Mouse (Mus musculus): ENCODE measurements around the gene Prps1l3. TPM values are rescaled to one million over a fixed set of nuclear protein-coding genes. Genes with fewer than 3 reads are reported as not detected.

The Prps1l3 gene
- polyA plus RNA-seq (2015; fragmentation: Nextera tagmentation; extraction: Ambion mirVana), result 41.8 and 44.1 TPM in 2 replicates

- H3K9me3 ChIP-seq, result no peaks in the 10 kb centered on the region
- H3K4me2 ChIP-seq (replicated peaks), result peak within 1 kb of the TSS; percentile 60
- no peaks in the 10 kb centered on the region for H3K36me3 ChIP-seq
- peak within 1 kb of the TSS; percentile 77 for H3K9ac ChIP-seq (replicated peaks)
- peak within 1 kb of the TSS; percentile 82 for H3K27ac ChIP-seq (replicated peaks)
- ATAC-seq (replicated peaks), result peak; percentile 98
- WGBS, result under 1% methylated on average over 58 of the region's 58 CpGs
- peak within 1 kb of the TSS; percentile 88 for H3K4me3 ChIP-seq
- peaks cover 9% of the 10 kb centered on the region for H3K4me1 ChIP-seq
- H3K27me3 ChIP-seq, result no peaks in the 10 kb centered on the region
Observed at GRCm38 (mm10) chr12:57230192-57230706, at the start of gene Prps1l3, which contains the start of gene Mipol1. Gene Prps1l3 (plus strand): TSS chr12:57230412. Gene Mipol1 (plus strand): TSS chr12:57230427.

DNA sequence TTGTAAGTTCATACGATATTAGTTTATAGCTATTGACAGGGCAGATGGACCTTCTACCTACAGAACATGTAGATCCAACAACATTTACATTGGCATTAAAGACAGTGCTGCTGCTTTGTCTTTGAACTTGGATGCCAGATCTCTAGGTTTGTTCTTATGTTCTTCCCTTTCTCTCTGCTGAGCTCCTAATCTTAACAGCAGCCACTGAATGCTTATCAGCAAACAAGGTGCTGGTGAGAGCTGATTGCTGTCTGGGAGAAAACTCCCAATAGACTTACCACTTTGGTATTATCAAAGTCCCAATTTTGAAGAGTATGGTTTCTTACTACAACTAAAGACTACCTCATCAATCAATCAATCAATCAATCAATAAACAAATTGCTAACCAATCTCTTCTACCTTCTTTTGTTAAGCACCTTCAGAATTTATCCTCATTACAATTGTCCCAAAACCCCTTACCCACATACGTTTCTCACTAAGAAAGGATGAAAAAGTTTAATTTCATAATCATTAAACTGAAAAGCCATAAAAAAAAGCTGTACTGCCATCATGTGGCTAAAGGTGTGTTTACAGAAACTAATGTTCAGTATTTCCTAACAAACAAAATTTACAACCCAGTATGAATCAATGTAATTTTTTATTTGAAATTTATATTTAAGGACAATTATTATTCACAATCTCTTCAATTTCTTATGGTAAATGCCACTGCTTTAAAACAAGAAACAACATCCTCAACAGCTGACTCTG, 45.6 kb upstream of the Prps1l3 start:
- Histone ChIP-seq H3K36me3 (no peaks in the 10 kb centered on the region), H3K4me1 (peaks cover 4% of the 10 kb centered on the region; the same call in 1 of the 2 replicates), H3K9ac (replicated peaks) (no peak overlapping the region), H3K27ac (replicated peaks) (no peak overlapping the region), H3K9me3 (no peaks in the 10 kb centered on the region), H3K4me3 (no peak overlapping the region), H3K4me2 (replicated peaks) (no peak overlapping the region), H3K27me3 (no peaks in the 10 kb centered on the region)
- WGBS, result 59% methylated on average over 2 of the region's 2 CpGs
- ATAC-seq (replicated peaks), result no peak

GRCm38 (mm10) chr12:57185475-57185874, 44.7 kb upstream of the Prps1l3 start:
- WGBS, result 0% methylated on average over 1 of the region's 1 CpGs
- no peaks in the 10 kb centered on the region for H3K4me1 ChIP-seq
- no peak overlapping the region for H3K4me2 ChIP-seq (replicated peaks)
- H3K9ac ChIP-seq (replicated peaks), result no peak overlapping the region
- H3K27ac ChIP-seq (replicated peaks), result no peak overlapping the region
- no peaks in the 10 kb centered on the region for H3K27me3 ChIP-seq
- H3K36me3 ChIP-seq, result no peaks in the 10 kb centered on the region
- H3K9me3 ChIP-seq, result no peaks in the 10 kb centered on the region
- no peak for ATAC-seq (replicated peaks)
- H3K4me3 ChIP-seq, result no peak overlapping the region

DNA sequence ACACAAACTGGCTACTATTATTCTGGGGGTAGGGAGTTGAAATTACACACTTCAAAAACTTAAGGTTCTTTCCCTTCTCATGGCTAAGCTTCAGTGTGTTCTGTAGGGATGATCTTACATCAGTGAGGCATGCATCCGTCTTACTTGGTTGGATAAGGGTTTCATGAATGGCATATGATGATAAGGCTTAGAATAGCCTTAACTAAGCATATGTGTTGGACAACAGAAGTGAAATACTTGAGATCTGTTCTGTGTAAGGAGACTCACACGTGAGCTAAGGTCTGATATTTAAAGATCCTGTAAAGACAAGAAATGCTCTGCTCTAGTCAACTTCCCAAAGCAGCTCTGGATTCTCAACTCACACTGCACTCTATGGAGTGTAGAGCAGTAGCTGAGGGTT, 44.1 kb upstream of the Prps1l3 start:
- Histone ChIP-seq H3K27me3 (no peaks in the 10 kb centered on the region), H3K9ac (replicated peaks) (no peak overlapping the region), H3K4me1 (no peaks in the 10 kb centered on the region), H3K4me2 (replicated peaks) (no peak overlapping the region), H3K4me3 (no peak overlapping the region), H3K27ac (replicated peaks) (no peak overlapping the region), H3K36me3 (no peaks in the 10 kb centered on the region), H3K9me3 (no peaks in the 10 kb centered on the region)
- no peak for ATAC-seq (replicated peaks)
- WGBS, result 70% methylated on average over 2 of the region's 2 CpGs

DNA sequence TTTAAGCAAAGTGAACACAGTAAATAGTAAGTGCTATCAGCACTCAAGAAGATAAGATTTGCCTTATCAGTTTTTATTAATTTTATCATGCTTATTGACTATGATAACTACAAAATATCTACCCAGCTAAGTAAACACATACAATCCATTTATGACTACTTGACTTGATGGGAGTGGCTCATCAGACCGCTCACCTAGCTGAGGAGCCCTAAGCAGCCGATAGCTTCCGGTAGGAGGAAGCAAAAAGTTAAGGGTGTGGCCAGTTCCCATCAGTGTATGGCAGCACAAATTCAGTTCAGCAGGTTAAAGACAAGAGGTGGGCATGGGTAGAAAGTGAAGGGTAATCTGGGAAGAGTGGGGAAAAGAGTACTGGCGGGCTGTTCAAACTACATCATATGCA, 43.2 kb upstream of the Prps1l3 start:
- no peak overlapping the region for H3K27ac ChIP-seq (replicated peaks)
- no peak for ATAC-seq (replicated peaks)
- 89% methylated on average over 4 of the region's 4 CpGs for WGBS
- no peak overlapping the region for H3K4me3 ChIP-seq
- H3K36me3 ChIP-seq, result no peaks in the 10 kb centered on the region
- no peak overlapping the region for H3K9ac ChIP-seq (replicated peaks)
- no peaks in the 10 kb centered on the region for H3K4me1 ChIP-seq
- H3K9me3 ChIP-seq, result no peaks in the 10 kb centered on the region
- H3K4me2 ChIP-seq (replicated peaks), result no peak overlapping the region
- no peaks in the 10 kb centered on the region for H3K27me3 ChIP-seq

DNA sequence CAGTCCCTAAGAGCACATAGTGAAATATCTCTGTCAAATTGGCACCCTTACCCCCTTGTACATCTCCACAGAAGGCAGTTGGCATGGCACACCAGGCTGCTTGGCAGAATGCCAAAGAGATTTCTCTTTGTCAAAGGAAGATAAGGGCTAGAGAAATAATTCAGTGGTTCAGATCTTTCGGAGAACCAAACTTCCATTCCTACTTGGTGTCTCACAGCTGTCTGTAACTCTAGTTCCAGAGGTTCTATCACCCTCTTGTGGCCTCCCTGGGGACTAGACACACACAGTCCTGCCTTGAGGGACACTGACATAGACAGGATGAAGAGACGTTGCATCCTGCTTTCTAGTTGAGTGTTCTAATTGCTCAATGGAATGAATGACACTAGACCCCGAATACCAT, 35.6 kb upstream of the Prps1l3 start:
- 0 out of 2 replicates have a peak, but pooled peaks have one; percentile 47 for ATAC-seq (replicated peaks)
- no peaks in the 10 kb centered on the region for H3K9me3 ChIP-seq
- peaks cover 9% of the 10 kb centered on the region for H3K4me1 ChIP-seq

GRCm38 (mm10) chr12:57196286-57196607, 34.0 kb upstream of the Prps1l3 start:
- Histone ChIP-seq H3K4me3 (peak overlapping the region; percentile 47), H3K4me1 (peaks cover 9% of the 10 kb centered on the region), H3K9me3 (no peaks in the 10 kb centered on the region), H3K27ac (replicated peaks) (no peak overlapping the region), H3K9ac (replicated peaks) (peak overlapping the region; percentile 45; the same call in 1 of the 2 replicates), H3K36me3 (no peaks in the 10 kb centered on the region), H3K27me3 (0 out of 2 replicates have a peak, but pooled peaks cover 7% of the 10 kb centered on the region), H3K4me2 (replicated peaks) (peak overlapping the region; percentile 95)
- ATAC-seq (replicated peaks), result no peak
- 11% methylated on average over 8 of the region's 8 CpGs for WGBS

More for the DNA sequence above, 35.6 kb upstream of the Prps1l3 start:
- no peak overlapping the region for H3K4me3 ChIP-seq
- 31% methylated on average over 3 of the region's 3 CpGs for WGBS
- H3K27me3 ChIP-seq, result 0 out of 2 replicates have a peak, but pooled peaks cover 7% of the 10 kb centered on the region
- no peak overlapping the region for H3K4me2 ChIP-seq (replicated peaks)
- H3K9ac ChIP-seq (replicated peaks), result no peak overlapping the region
- no peaks in the 10 kb centered on the region for H3K36me3 ChIP-seq
- no peak overlapping the region for H3K27ac ChIP-seq (replicated peaks)

- Histone ChIP-seq H3K36me3 (no peaks in the 10 kb centered on the region), H3K4me3 (peak overlapping the region; percentile 47), H3K27ac (replicated peaks) (no peak overlapping the region), H3K9ac (replicated peaks) (peak overlapping the region; percentile 45), H3K4me2 (replicated peaks) (peak overlapping the region; percentile 95), H3K4me1 (peaks cover 9% of the 10 kb centered on the region), H3K27me3 (0 out of 2 replicates have a peak, but pooled peaks cover 7% of the 10 kb centered on the region), H3K9me3 (no peaks in the 10 kb centered on the region)
- peak; percentile 35 for ATAC-seq (replicated peaks)
- WGBS, result 2% methylated on average over 59 of the region's 59 CpGs
Observed at GRCm38 (mm10) chr12:57196608-57197362, 33.4 kb upstream of the Prps1l3 start.

- Histone ChIP-seq H3K4me3 (peak within 1 kb of the TSS; percentile 47), H3K9me3 (no peaks in the 10 kb centered on the region), H3K9ac (replicated peaks) (peak within 1 kb of the TSS; percentile 45), H3K27me3 (0 out of 2 replicates have a peak, but pooled peaks cover 7% of the 10 kb centered on the region), H3K4me1 (peaks cover 9% of the 10 kb centered on the region), H3K4me2 (replicated peaks) (peak within 1 kb of the TSS; percentile 95), H3K36me3 (no peaks in the 10 kb centered on the region), H3K27ac (replicated peaks) (no peak within 1 kb of the TSS)
- 64% methylated on average over 10 of the region's 10 CpGs for WGBS
- ATAC-seq (replicated peaks), result no peak
Observed at GRCm38 (mm10) chr12:57197363-57198026, 32.7 kb upstream of the Prps1l3 start, which contains the start of gene Slc25a21. Gene Slc25a21 (minus strand): TSS chr12:57197472.

DNA sequence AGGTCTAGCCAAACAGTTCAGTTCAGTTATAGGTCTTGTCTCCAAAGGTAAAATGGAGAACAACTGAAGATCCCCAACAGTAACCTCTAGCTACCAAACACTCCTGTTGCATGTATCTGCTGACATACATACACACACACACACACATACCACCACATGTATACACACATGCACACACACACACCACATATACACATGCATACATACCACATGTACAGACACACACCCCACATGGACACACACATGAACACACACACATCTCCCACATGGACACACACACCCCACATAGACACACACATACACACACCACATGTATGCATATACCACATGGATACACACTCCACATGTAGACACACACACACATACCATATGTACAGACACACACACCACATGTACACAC, 31.9 kb upstream of the Prps1l3 start:
- Histone ChIP-seq H3K27me3 (0 out of 2 replicates have a peak, but pooled peaks cover 7% of the 10 kb centered on the region), H3K27ac (replicated peaks) (no peak overlapping the region), H3K9me3 (no peaks in the 10 kb centered on the region), H3K4me2 (replicated peaks) (no peak overlapping the region), H3K36me3 (no peaks in the 10 kb centered on the region), H3K4me3 (no peak overlapping the region), H3K9ac (replicated peaks) (no peak overlapping the region), H3K4me1 (peaks cover 9% of the 10 kb centered on the region)
- no peak for ATAC-seq (replicated peaks)

DNA sequence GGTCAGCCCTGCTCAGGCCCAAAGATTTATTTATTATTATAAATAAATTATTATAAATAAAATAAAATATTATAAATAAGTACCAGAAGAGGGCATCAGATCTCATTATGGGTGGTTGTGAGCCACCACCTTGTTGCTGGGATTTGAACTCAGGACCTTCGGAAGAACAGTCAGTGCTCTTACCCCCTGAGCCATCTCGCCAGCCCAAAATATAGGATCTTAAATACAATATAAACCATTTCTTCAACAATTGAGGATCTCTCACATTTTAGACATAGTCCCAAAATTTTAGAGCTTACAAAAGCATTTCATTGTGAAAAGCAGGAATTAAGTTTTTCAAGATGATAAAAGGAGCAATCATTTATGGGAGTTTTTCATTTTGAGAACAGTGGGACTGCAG, 30.8 kb upstream of the Prps1l3 start:
- 92% methylated on average over 2 of the region's 2 CpGs for WGBS
- no peak for ATAC-seq (replicated peaks)

More for the DNA sequence above, 30.8 kb upstream of the Prps1l3 start:
- H3K36me3 ChIP-seq, result no peaks in the 10 kb centered on the region
- H3K27me3 ChIP-seq, result 0 out of 2 replicates have a peak, but pooled peaks cover 7% of the 10 kb centered on the region
- no peaks in the 10 kb centered on the region for H3K9me3 ChIP-seq
- H3K9ac ChIP-seq (replicated peaks), result no peak overlapping the region
- no peak overlapping the region for H3K4me3 ChIP-seq
- no peak overlapping the region for H3K4me2 ChIP-seq (replicated peaks)
- H3K27ac ChIP-seq (replicated peaks), result no peak overlapping the region
- peaks cover 9% of the 10 kb centered on the region for H3K4me1 ChIP-seq
